Mouse (Mus musculus) MEL (cell line): ENCODE results near the gene Cmtm2b. TPM values are rescaled to one million over a fixed set of nuclear protein-coding genes. Genes with fewer than 3 reads are reported as not detected.

Experiments
- DNase-seq: peaks from one replicate; pipeline ENCODE4 v3.0.0; 2011; ENCODE audit warnings: low read depth, low spot score
- H3K27ac ChIP-seq: 2 replicates; pipeline ENCODE4 v1.5.1; 2012; ENCODE audit warnings: low read depth, mild to moderate bottlenecking, control low read depth, low read length, moderate library complexity; ENCODE audit not compliant: control insufficient read depth
- H3K27me3 ChIP-seq, 2 experiments: fragments of 150-350 bp in 1 of 2; sonication (generic) in 1 of 2; 2 replicates each; pipeline ENCODE4 v1.6.1; 2012; ENCODE audit warnings: low read length in 2 of 2, mild to moderate bottlenecking in 2 of 2, improper control_type of control experiment in 1 of 2, moderate library complexity in 1 of 2; ENCODE audit not compliant: insufficient read depth in 2 of 2, control insufficient read depth in 1 of 2
- H3K36me3 ChIP-seq, 2 experiments: 2 replicates each; pipeline ENCODE4 v1.6.1; 2012 to 2014; ENCODE audit warnings: low read length in 2 of 2, improper control_type of control experiment in 1 of 2, inconsistent platforms in 1 of 2, mild to moderate bottlenecking in 1 of 2; ENCODE audit not compliant: insufficient read depth in 2 of 2, control insufficient read depth in 1 of 2
- H3K4me1 ChIP-seq, 2 experiments: fragments of 150-350 bp in 1 of 2; sonication (generic) in 1 of 2; 2 replicates each; pipeline ENCODE4 v1.6.1; 2012; ENCODE audit warnings: low read length in 2 of 2, improper control_type of control experiment in 1 of 2, mild to moderate bottlenecking in 1 of 2; ENCODE audit not compliant: insufficient read depth in 2 of 2, control insufficient read depth in 1 of 2
- H3K4me3 ChIP-seq, 2 experiments: fragments of 150-350 bp in 1 of 2; sonication (generic) in 1 of 2; 2 replicates each; pipeline ENCODE4 v1.5.1; 2012; ENCODE audit warnings: low read depth in 2 of 2, low read length in 2 of 2, mild to moderate bottlenecking in 2 of 2, moderate library complexity in 2 of 2, control low read depth in 1 of 2, improper control_type of control experiment in 1 of 2; ENCODE audit not compliant: control insufficient read depth in 1 of 2, insufficient read depth in 1 of 2
- H3K79me2 ChIP-seq: 2 replicates; pipeline ENCODE4 v1.6.1; 2012; ENCODE audit warnings: mild to moderate bottlenecking, low read length, moderate library complexity; ENCODE audit not compliant: control insufficient read depth, poor library complexity, insufficient read depth
- H3K9ac ChIP-seq: 2 replicates; pipeline ENCODE4 v1.6.1; 2012; ENCODE audit warnings: low read depth, mild to moderate bottlenecking, control low read depth, low read length, moderate library complexity; ENCODE audit not compliant: control insufficient read depth, poor library complexity, severe bottlenecking
- H3K9me3 ChIP-seq: fragments of 150-350 bp; sonication (generic); replicated peaks from 2 replicates; pipeline ENCODE4 v1.6.1; 2012; ENCODE audit warnings: mild to moderate bottlenecking, low read length, improper control_type of control experiment, moderate library complexity; ENCODE audit not compliant: insufficient read depth
- CHD1 ChIP-seq: IDR thresholded peaks from 2 replicates; pipeline ENCODE4 v1.6.1; 2012; ENCODE audit warnings: low read depth, mild to moderate bottlenecking, inconsistent platforms, low read length, improper control_type of control experiment
- CTCF ChIP-seq, 3 experiments: IDR thresholded peaks in 2 of 3; conservative IDR thresholded peaks in 1 of 3; 2 replicates each; pipeline ENCODE4 v1.5.1; 2011 to 2012; ENCODE audit warnings: low read length in 3 of 3, low read depth in 2 of 3, mild to moderate bottlenecking in 2 of 3, improper control_type of control experiment in 1 of 3, inconsistent platforms in 1 of 3, mixed read lengths in 1 of 3, moderate library complexity in 1 of 3; ENCODE audit not compliant: control insufficient read depth in 1 of 3, insufficient read depth in 1 of 3, poor library complexity in 1 of 3, severe bottlenecking in 1 of 3
- E2F4 ChIP-seq: IDR thresholded peaks from 2 replicates; pipeline ENCODE4 v1.6.1; 2011; ENCODE audit warnings: low read depth, low read length, improper control_type of control experiment, borderline replicate concordance
- ETS1 ChIP-seq: IDR thresholded peaks from 2 replicates; pipeline ENCODE4 v1.6.1; 2012; ENCODE audit warnings: low read depth, mild to moderate bottlenecking, inconsistent platforms, low read length, improper control_type of control experiment, moderate library complexity
- GABPA ChIP-seq: IDR thresholded peaks from 2 replicates; pipeline ENCODE4 v1.6.1; 2012; ENCODE audit warnings: low read depth, mild to moderate bottlenecking, inconsistent platforms, low read length, improper control_type of control experiment, moderate library complexity
- GATA1 ChIP-seq: IDR thresholded peaks from 2 replicates; pipeline ENCODE4 v1.6.1; 2011; ENCODE audit warnings: low read depth, low read length, improper control_type of control experiment
- KAT2A ChIP-seq: conservative IDR thresholded peaks from 2 replicates; pipeline ENCODE4 v1.6.1; 2012; ENCODE audit warnings: low read depth, low read length, improper control_type of control experiment, inconsistent platforms
- MAFK ChIP-seq: IDR thresholded peaks from 2 replicates; pipeline ENCODE4 v1.6.1; 2011; ENCODE audit warnings: low read depth, mild to moderate bottlenecking, low read length, improper control_type of control experiment, borderline replicate concordance
- MAX ChIP-seq: IDR thresholded peaks from 2 replicates; pipeline ENCODE4 v1.6.1; 2011; ENCODE audit warnings: low read length, improper control_type of control experiment
- MAZ ChIP-seq: IDR thresholded peaks from 2 replicates; pipeline ENCODE4 v1.6.1; 2012; ENCODE audit warnings: low read depth, mild to moderate bottlenecking, inconsistent platforms, low read length, improper control_type of control experiment
- MEF2A ChIP-seq: IDR thresholded peaks from 2 replicates; pipeline ENCODE4 v1.6.1; 2014; ENCODE audit warnings: low read depth, mild to moderate bottlenecking, inconsistent platforms, low read length, improper control_type of control experiment; ENCODE audit not compliant: poor library complexity, insufficient replicate concordance, severe bottlenecking; ENCODE audit errors: extremely low read depth
- MXI1 ChIP-seq: IDR thresholded peaks from 2 replicates; pipeline ENCODE4 v1.6.1; 2011; ENCODE audit warnings: mild to moderate bottlenecking, low read depth, low read length, improper control_type of control experiment
- NELFE ChIP-seq: IDR thresholded peaks from 2 replicates; pipeline ENCODE4 v1.6.1; 2011; ENCODE audit warnings: low read depth, low read length, improper control_type of control experiment
- RCOR1 ChIP-seq: IDR thresholded peaks from 2 replicates; pipeline ENCODE4 v1.6.1; 2012; ENCODE audit warnings: low read depth, mild to moderate bottlenecking, inconsistent platforms, low read length, improper control_type of control experiment
- SIN3A ChIP-seq: IDR thresholded peaks from 2 replicates; pipeline ENCODE4 v1.6.1; 2012; ENCODE audit warnings: low read length, improper control_type of control experiment, inconsistent platforms
- TAL1 ChIP-seq: IDR thresholded peaks from 2 replicates; pipeline ENCODE4 v1.6.1; 2012; ENCODE audit warnings: mild to moderate bottlenecking, inconsistent platforms, low read length, moderate library complexity, mixed read lengths
- TBP ChIP-seq: IDR thresholded peaks from 2 replicates; pipeline ENCODE4 v1.8.0; 2011; ENCODE audit warnings: low read depth, low read length, improper control_type of control experiment
- TCF12 ChIP-seq: IDR thresholded peaks from 2 replicates; pipeline ENCODE4 v1.6.1; 2014; ENCODE audit warnings: low read depth, mild to moderate bottlenecking, inconsistent platforms, low read length, improper control_type of control experiment, moderate library complexity
- USF2 ChIP-seq, 2 experiments: IDR thresholded peaks; 2 replicates each; pipeline ENCODE4 v1.6.1; 2011 to 2012; ENCODE audit warnings: improper control_type of control experiment in 2 of 2, low read length in 2 of 2, borderline replicate concordance in 1 of 2, inconsistent platforms in 1 of 2, low read depth in 1 of 2, mild to moderate bottlenecking in 1 of 2; ENCODE audit not compliant: insufficient read depth in 1 of 2
- polyA plus RNA-seq, 2 experiments: library from polyadenylated mRNA; stranded (reverse) in 1 of 2; unstranded in 1 of 2; fragments of >175 nt in 1 of 2; fragments of >200 nt in 1 of 2; gene quantifications; 2 replicates each; pipeline versions ENCODE4 v1.2.1 to v1.2.4; 2012; ENCODE audit warnings: low replicate concordance in 2 of 2, low read depth in 1 of 2; ENCODE audit not compliant: insufficient read length in 2 of 2, insufficient read depth in 1 of 2, missing spikeins in 1 of 2
- total RNA-seq: library from RNA; depleted of rRNA; stranded (reverse); fragments of 300-350 nt; gene quantifications from 2 replicates; pipeline ENCODE4 v1.2.3, GENCODE M21; 2012

Cmtm2b gene
- total and polyA plus RNA-seq, 3 experiments, result not detected

DNA sequence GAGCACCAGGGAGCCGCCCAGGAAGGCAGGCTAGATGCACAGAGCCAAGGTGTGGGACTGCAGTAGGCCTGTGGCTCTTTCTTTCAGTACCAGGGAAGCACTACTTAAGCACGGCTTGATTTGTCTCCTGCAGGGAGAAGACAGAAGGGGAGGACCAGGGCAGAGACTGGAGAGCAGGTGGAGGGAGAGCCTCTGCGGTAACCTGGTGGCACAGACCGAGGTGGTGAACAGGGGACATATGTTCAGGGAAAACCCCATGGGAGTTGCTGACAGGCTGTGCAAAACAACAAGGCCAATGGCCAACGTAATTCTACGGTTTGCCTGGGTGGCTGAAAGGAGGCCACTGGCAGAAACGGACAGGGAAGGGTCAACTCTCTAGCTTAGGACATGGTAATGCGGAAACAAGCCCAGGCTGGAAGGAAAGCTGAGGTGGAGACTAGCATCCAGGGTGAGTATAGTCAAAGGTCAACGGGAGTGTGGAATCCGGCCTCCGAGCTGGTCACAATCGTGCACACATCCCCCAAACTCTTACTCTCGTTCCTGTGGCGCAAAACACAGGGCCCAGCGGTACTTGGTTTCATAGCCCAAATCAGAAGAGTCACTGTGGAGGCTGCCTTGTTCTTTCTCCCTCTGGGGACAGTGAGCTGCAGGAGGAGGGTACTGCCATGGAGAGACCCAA is 37.9 kb downstream of the Cmtm2b start:
- Histone ChIP-seq H3K4me3 (no peak overlapping the region), H3K27me3 (no peaks in the 10 kb centered on the region), H3K27ac (no peak overlapping the region), H3K9me3 (no peaks in the 10 kb centered on the region), H3K79me2 (no peaks in the 10 kb centered on the region), H3K4me1 (no peaks in the 10 kb centered on the region), H3K36me3 (no peaks in the 10 kb centered on the region), H3K9ac (no peak overlapping the region)
- DNase-seq, result no peak
- no peak for TF ChIP-seq GABPA
- no peak for TF ChIP-seq TAL1
- TF ChIP-seq TBP, result no peak
- TF ChIP-seq MEF2A, result no peak
- TF ChIP-seq E2F4, result no peak
- no peak for TF ChIP-seq CHD1
- TF ChIP-seq GATA1, result no peak
- TF ChIP-seq, all 39 proteins: peak for 0

DNA sequence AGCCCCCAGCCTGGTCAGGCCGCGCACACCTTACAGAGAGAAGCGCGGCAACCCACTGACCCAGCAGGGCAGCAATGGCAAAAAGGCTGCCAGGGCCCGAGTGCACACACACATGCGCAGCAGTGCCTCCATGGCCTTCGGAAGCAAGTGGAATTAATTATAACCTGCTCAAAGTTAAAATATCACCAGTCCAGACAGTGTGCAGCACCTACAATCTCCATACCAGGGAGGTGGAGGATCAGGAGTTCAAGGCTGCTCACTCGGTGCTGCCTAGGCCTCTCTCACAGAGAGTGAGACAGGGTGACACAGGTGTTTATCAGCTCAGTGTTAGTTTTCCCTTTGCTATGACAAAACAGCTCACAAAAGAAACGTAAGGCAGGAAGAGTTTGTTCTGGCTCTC is 43.7 kb downstream of the Cmtm2b start:
- Histone ChIP-seq H3K27me3 (no peaks in the 10 kb centered on the region), H3K9me3 (no peaks in the 10 kb centered on the region)
- DNase-seq, result no peak
- TF ChIP-seq MAFK (no peak), MXI1 (no peak), NELFE (no peak), CTCF (IDR thresholded peaks at IDR 0.05 in 2 of 3, conservative IDR thresholded peaks at IDR 0.05 in 1 of 3; ENCODE audit: control insufficient read depth in 1 of 3, insufficient read depth in 1 of 3, low read depth in 2 of 3, low read length in 3 of 3, poor library complexity in 1 of 3, severe bottlenecking in 1 of 3) (no peak), CHD1 (no peak), SIN3A (no peak), TCF12 (no peak), USF2 (IDR thresholded peaks at IDR 0.05; ENCODE audit: borderline replicate concordance in 1 of 2, insufficient read depth in 1 of 2, low read depth in 1 of 2, low read length in 2 of 2) (no peak), MAZ (no peak), KAT2A (no peak), MEF2A (no peak), MAX (no peak), ETS1 (no peak), RCOR1 (no peak)
- TF ChIP-seq, all 39 proteins: peak for 0
- no peaks in the 10 kb centered on the region for H3K36me3 ChIP-seq
- H3K4me3 ChIP-seq, result no peak overlapping the region
- H3K4me1 ChIP-seq, result no peaks in the 10 kb centered on the region
- no peak overlapping the region for H3K9ac ChIP-seq
- H3K79me2 ChIP-seq, result no peaks in the 10 kb centered on the region
- H3K27ac ChIP-seq, result no peak overlapping the region
